Mouse (Mus musculus) heart, embryonic 11.5 days (tissue): ENCODE data around the gene Gstp3. TPM values are rescaled to one million over a fixed set of nuclear protein-coding genes. Genes with fewer than 3 reads are reported as not detected.

ENCODE experiments used
- ATAC-seq: fragments of 200-750 bp; cut with Nextera tagmentation; replicated peaks from 2 replicates; pipeline ENCODE4 v1.8.0; 2017; ENCODE audit warnings: moderate library complexity; ENCODE audit not compliant: insufficient number of reproducible peaks, low FRiP score, low TSS enrichment
- H3K27ac ChIP-seq: fragments of 300-500 bp; sonication (generic); 2 replicates; pipeline ENCODE4 v1.5.1; 2014; ENCODE audit warnings: mild to moderate bottlenecking, low read depth, low read length
- H3K27me3 ChIP-seq: fragments of 300-500 bp; sonication (generic); 2 replicates; pipeline ENCODE4 v1.6.1; 2014; ENCODE audit warnings: mild to moderate bottlenecking, low read length, mixed read lengths; ENCODE audit not compliant: control insufficient read depth, insufficient read depth
- H3K36me3 ChIP-seq: fragments of 300-500 bp; sonication (generic); 2 replicates; pipeline ENCODE4 v1.6.1; 2014; ENCODE audit warnings: mild to moderate bottlenecking, low read length, moderate library complexity, mixed read lengths; ENCODE audit not compliant: control insufficient read depth, insufficient read depth
- H3K4me1 ChIP-seq: fragments of 300-500 bp; sonication (generic); 2 replicates; pipeline ENCODE4 v1.6.1; 2014; ENCODE audit warnings: low read length; ENCODE audit not compliant: control insufficient read depth, insufficient read depth
- H3K4me2 ChIP-seq: fragments of 300-500 bp; sonication (generic); 2 replicates; pipeline ENCODE4 v1.6.1; 2014; ENCODE audit warnings: mild to moderate bottlenecking, moderate library complexity
- H3K4me3 ChIP-seq: fragments of 300-500 bp; sonication (generic); 2 replicates; pipeline ENCODE4 v1.5.1; 2014; ENCODE audit warnings: low read depth, low read length
- H3K9ac ChIP-seq: fragments of 300-500 bp; sonication (generic); 2 replicates; pipeline ENCODE4 v1.6.1; 2014; ENCODE audit warnings: mild to moderate bottlenecking, low read depth, low read length, moderate library complexity
- H3K9me3 ChIP-seq: fragments of 300-500 bp; sonication (generic); replicated peaks from 2 replicates; pipeline ENCODE4 v1.6.1; 2016; ENCODE audit warnings: low read length; ENCODE audit not compliant: control insufficient read depth
- WGBS: fragments of 180-500 bp; shearing (Covaris S2); extraction: QIAGEN DNeasy Blood & Tissue Kit; methylation state at CpG from one replicate; pipeline ENCODE4 v1.1.7; 2014; ENCODE audit not compliant: insufficient replicate concordance; 5-methylcytosine and 5-hydroxymethylcytosine counted together
- polyA plus RNA-seq: library from polyadenylated mRNA; unstranded; fragments of >200 nt; fragmentation: Nextera tagmentation; extraction: Ambion mirVana; gene quantifications from 2 replicates; pipeline ENCODE4 v1.2.1, GENCODE M21; 2014

Gene Gstp3
- polyA plus RNA-seq, 1 experiment from 2014 or later, result 0.49 TPM

DNA sequence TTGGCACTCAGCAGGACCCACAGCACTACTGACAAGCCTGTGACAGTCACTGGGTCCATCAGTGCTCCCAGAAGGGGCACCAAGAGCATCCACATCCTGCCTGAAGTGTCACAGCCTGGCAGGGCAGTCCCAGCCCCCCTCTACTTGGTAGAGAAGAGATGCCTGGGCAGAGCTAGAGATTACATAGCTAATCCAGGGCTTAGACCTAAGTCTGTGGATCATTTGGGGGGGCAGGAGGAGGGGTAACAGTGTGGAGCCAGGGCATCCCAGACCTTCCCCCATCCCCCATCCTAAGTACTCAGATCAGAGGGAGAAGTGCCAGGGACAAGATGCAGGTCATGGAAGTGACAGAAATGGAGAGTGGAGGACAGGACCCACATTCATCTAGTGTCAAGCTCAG is 44.6 kb downstream of the Gstp3 start:
- ATAC-seq, result no peak
- peak overlapping the region; percentile 36; the same call in 1 of the 2 replicates for H3K9ac ChIP-seq
- H3K27ac ChIP-seq, result no peak overlapping the region
- H3K27me3 ChIP-seq, result no peaks in the 10 kb centered on the region
- no peaks in the 10 kb centered on the region for H3K9me3 ChIP-seq
- no peak overlapping the region for H3K4me3 ChIP-seq
- no peak overlapping the region for H3K4me2 ChIP-seq
- no peaks in the 10 kb centered on the region for H3K36me3 ChIP-seq
- peaks cover 15% of the 10 kb centered on the region for H3K4me1 ChIP-seq

DNA sequence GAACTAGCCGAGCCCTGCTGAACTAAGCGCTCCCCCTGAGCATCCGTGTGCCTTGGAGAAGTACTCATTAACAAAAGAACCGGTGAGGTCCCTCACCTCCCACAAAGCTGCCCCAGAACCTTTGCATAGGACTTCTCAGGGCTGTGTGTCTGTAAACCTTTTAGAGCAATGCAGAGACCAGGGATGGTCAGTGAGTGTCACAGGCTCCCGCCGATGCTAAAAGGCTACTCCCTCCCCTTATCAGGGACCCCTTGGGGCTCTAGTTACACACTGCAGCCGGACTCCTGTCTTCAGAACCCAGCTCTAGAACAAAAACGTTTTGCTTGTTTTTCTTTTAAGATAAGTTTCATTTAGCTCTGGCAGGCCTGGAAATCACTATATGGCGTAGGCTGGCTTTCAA is 46.3 kb downstream of the Gstp3 start:
- Histone ChIP-seq H3K36me3 (peaks cover 7% of the 10 kb centered on the region), H3K9ac (peak overlapping the region; percentile 66), H3K4me2 (peak overlapping the region; percentile 66), H3K9me3 (no peaks in the 10 kb centered on the region), H3K27me3 (no peaks in the 10 kb centered on the region), H3K27ac (peak overlapping the region; percentile 38), H3K4me1 (peaks cover 15% of the 10 kb centered on the region), H3K4me3 (peak overlapping the region; percentile 89)
- ATAC-seq, result peak; percentile 46; the same call in 1 of the 2 replicates
- WGBS, result 9% methylated on average over 9 of the region's 9 CpGs

- H3K4me3 ChIP-seq, result peak within 1 kb of the TSS; percentile 89
- H3K4me1 ChIP-seq, result peaks cover 15% of the 10 kb centered on the region
- H3K27ac ChIP-seq, result peak within 1 kb of the TSS; percentile 75
Measured at GRCm38 (mm10) chr19:4012432-4013022, 46.8 kb downstream of the Gstp3 start, which contains the start of gene Ndufv1. Ndufv1 (minus strand) TSS chr19:4012806.

DNA sequence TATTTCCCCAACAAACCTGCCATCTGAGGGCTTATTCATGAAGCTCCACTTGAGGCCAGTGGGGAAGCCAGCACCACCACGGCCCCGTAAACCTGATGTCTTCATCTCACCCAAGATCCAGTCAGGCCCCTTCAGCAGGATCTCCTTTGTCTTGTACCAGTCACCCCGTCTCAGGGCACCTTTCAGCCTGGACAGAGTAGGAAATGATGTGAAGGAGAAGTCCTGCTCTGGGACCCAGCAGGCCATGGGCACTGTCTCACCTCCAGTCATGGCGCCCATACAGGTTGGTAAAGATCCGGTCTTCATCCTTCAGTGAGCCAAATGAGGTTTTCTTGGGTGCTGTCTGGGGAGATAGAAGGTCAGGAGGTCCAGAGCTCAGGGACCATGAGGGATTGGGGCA is 48.3 kb downstream of the Gstp3 start:
- H3K4me3 ChIP-seq, result peak overlapping the region; percentile 89; the same call in 1 of the 2 replicates
- H3K4me1 ChIP-seq, result peaks cover 16% of the 10 kb centered on the region
- no peaks in the 10 kb centered on the region for H3K27me3 ChIP-seq
- peaks cover 23% of the 10 kb centered on the region for H3K36me3 ChIP-seq
- WGBS, result 94% methylated on average over 5 of the region's 5 CpGs
- H3K9me3 ChIP-seq, result no peaks in the 10 kb centered on the region
- H3K9ac ChIP-seq, result 0 out of 2 replicates have a peak overlapping the region, but pooled peaks have one; percentile 17
- ATAC-seq, result no peak
- H3K4me2 ChIP-seq, result no peak overlapping the region
- H3K27ac ChIP-seq, result no peak overlapping the region

More at GRCm38 (mm10) chr19:4012432-4013022, 46.8 kb downstream of the Gstp3 start, which contains the start of gene Ndufv1:
- H3K36me3 ChIP-seq, result peaks cover 12% of the 10 kb centered on the region
- peak; percentile 99 for ATAC-seq
- H3K9me3 ChIP-seq, result no peaks in the 10 kb centered on the region
- H3K4me2 ChIP-seq, result peak within 1 kb of the TSS; percentile 82
- no peaks in the 10 kb centered on the region for H3K27me3 ChIP-seq
- H3K9ac ChIP-seq, result peak within 1 kb of the TSS; percentile 91
- WGBS, result under 1% methylated on average over 45 of the region's 45 CpGs

Other genes with a start within 250 kb of the Gstp3 start
- gene Chka, start 207.8 kb downstream of the Gstp3 start, polyA plus RNA-seq, result 26.6 and 27.9 TPM in 2 replicates
- 16.2 and 18.7 TPM in 2 replicates for gene Tcirg1, start 152.4 kb downstream of the Gstp3 start, polyA plus RNA-seq
- 364 and 376 TPM in 2 replicates for gene Ndufs8, start 146.8 kb downstream of the Gstp3 start, polyA plus RNA-seq
- 2.3 and 2.4 TPM in 2 replicates for gene Aldh3b1, start 129.8 kb downstream of the Gstp3 start, polyA plus RNA-seq
- gene Unc93b1, start 124.4 kb downstream of the Gstp3 start, polyA plus RNA-seq, result 4.5 and 6.2 TPM in 2 replicates
- not detected in 2 replicates for gene Aldh3b3, start 100.9 kb downstream of the Gstp3 start, polyA plus RNA-seq
- 0.16 TPM in 1 of 2 replicates, not detected in the other for gene Aldh3b2, start 87.2 kb downstream of the Gstp3 start, polyA plus RNA-seq
- gene Acy3, start 73.0 kb downstream of the Gstp3 start, polyA plus RNA-seq, result 8.0 and 11.3 TPM in 2 replicates
- 0.11 TPM in 1 of 2 replicates, not detected in the other for gene Tbx10, start 66.8 kb downstream of the Gstp3 start, polyA plus RNA-seq
- gene Nudt8, start 59.0 kb downstream of the Gstp3 start, polyA plus RNA-seq, result 48.0 and 48.8 TPM in 2 replicates
- gene Gm49405, start 58.9 kb downstream of the Gstp3 start, polyA plus RNA-seq, result 2.3 and 2.5 TPM in 2 replicates
- gene Doc2g, start 56.3 kb downstream of the Gstp3 start, polyA plus RNA-seq, result 64.5 and 65.9 TPM in 2 replicates
- gene Ndufv1, start 46.8 kb downstream of the Gstp3 start, polyA plus RNA-seq, result 369 and 417 TPM in 2 replicates
- gene Gstp1, start 21.6 kb downstream of the Gstp3 start, polyA plus RNA-seq, result 359 and 387 TPM in 2 replicates
- gene Gstp2, start 13.5 kb downstream of the Gstp3 start, polyA plus RNA-seq, result 2.9 and 3.4 TPM in 2 replicates
- gene Cabp2, start 22.0 kb upstream of the Gstp3 start, polyA plus RNA-seq, result not detected in 2 replicates
- 63.4 and 64.0 TPM in 2 replicates for gene Cdk2ap2, start 37.6 kb upstream of the Gstp3 start, polyA plus RNA-seq
- gene Pitpnm1, start 40.4 kb upstream of the Gstp3 start, polyA plus RNA-seq, result 15.5 and 17.3 TPM in 2 replicates
- gene Aip, start 66.3 kb upstream of the Gstp3 start, polyA plus RNA-seq, result 91.4 and 93.4 TPM in 2 replicates
- not detected in 2 replicates for gene Gpr152, start 80.2 kb upstream of the Gstp3 start, polyA plus RNA-seq
- gene Cabp4, start 84.5 kb upstream of the Gstp3 start, polyA plus RNA-seq, result not detected in 2 replicates
- 109 and 113 TPM in 2 replicates for gene Coro1b, start 89.0 kb upstream of the Gstp3 start, polyA plus RNA-seq
- gene Ptprcap, start 94.0 kb upstream of the Gstp3 start, polyA plus RNA-seq, result 1.3 and 1.7 TPM in 2 replicates
- gene Rps6kb2, start 103.8 kb upstream of the Gstp3 start, polyA plus RNA-seq, result 34.3 and 38.1 TPM in 2 replicates
- 2.1 and 2.8 TPM in 2 replicates for gene Carns1, start 115.9 kb upstream of the Gstp3 start, polyA plus RNA-seq
- 1.0 and 1.3 TPM in 2 replicates for gene Tbc1d10c, start 131.7 kb upstream of the Gstp3 start, polyA plus RNA-seq
- 749 and 760 TPM in 2 replicates for gene Ppp1ca, start 132.5 kb upstream of the Gstp3 start, polyA plus RNA-seq
- 20.6 and 24.1 TPM in 2 replicates for gene Rad9a, start 142.1 kb upstream of the Gstp3 start, polyA plus RNA-seq
- gene Clcf1, start 154.7 kb upstream of the Gstp3 start, polyA plus RNA-seq, result 1.2 and 2.5 TPM in 2 replicates
- gene AC109138.7, start 154.8 kb upstream of the Gstp3 start, polyA plus RNA-seq, result not detected in 2 replicates
- 17.4 and 19.5 TPM in 2 replicates for gene Pold4, start 172.3 kb upstream of the Gstp3 start, polyA plus RNA-seq
- 3.1 and 3.6 TPM in 2 replicates for gene Ssh3, start 209.6 kb upstream of the Gstp3 start, polyA plus RNA-seq
- 2.1 and 2.2 TPM in 2 replicates for gene Ankrd13d, start 223.6 kb upstream of the Gstp3 start, polyA plus RNA-seq
- 12.0 and 14.2 TPM in 2 replicates for gene Grk2, start 246.7 kb upstream of the Gstp3 start, polyA plus RNA-seq